Mouse (Mus musculus): ENCODE results near the gene Cfap298.

DNA sequence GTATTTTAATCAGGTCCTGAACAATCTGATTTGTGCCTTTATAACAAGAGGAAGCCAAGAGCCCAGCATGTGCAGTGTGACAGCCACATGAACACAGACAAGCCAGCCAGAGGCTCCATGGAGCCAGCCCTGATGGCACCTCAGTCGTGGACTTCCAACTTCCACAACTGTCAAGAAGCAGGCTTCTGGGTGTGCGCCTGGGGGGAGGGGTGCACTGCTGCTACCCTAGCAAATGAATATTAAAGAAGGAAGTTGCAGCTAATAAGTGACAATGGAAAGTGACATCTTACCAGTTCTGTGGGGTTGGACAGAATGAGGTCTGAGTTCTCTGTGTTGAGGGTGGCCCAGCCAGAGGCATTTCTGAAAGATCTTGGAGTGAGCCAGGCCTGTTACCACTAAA lies 49.6 kb downstream of the Cfap298 start:
- no peak for TF ChIP-seq CTCF (IDR thresholded peaks at IDR 0.05; ENCODE audit: insufficient read depth, low read length)
- no peak for TF ChIP-seq POLR2A (IDR thresholded peaks at IDR 0.05; ENCODE audit: borderline replicate concordance, extremely low read depth, low read depth, low read length)
